In the genomic region with DNA sequence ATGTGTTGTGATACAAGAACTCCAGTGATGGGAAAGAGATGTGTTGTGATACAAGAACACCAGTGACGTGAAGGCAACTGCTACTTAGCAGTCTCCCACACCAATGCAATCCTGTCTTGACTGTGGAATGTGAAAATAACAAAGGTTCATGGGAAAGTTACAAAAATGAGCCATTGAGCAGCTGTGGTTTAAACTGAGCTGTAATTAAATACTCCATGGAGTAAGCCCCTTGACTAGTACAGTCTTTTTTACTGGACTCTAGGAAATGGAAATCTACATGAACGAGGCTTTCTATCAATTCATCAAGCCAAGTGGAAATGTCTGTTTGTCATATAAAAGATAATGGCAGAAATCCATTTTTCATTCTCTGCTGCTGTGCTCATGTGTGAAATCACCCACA, we compare ENCODE assay signal across 21 mouse cellular contexts.
DNase-seq lines count a peak whose midpoint lies in the region; ATAC-seq and TF ChIP-seq lines count a peak whose summit lies in the region.
"Had no signal": no experiment of that assay in that cellular context is flagged by ENCODE, and none has a peak within 500 bp of the region (broad histone marks: within the 10 kb centered on the region; RNA-seq: fewer than 3 reads in every experiment).

No protein-coding gene starts in this region.

- no peaks in the 10 kb centered on the region for H3K36me3 ChIP-seq in heart, adult 2 months (ENCODE audit: control insufficient read depth, insufficient read depth, low read length)
- H3K36me3 ChIP-seq in neural tube, embryonic 13.5 days = no peaks in the 10 kb centered on the region
- no peaks in the 10 kb centered on the region for H3K36me3 ChIP-seq in limb, embryonic 14.5 days (ENCODE audit: control insufficient read depth, insufficient read depth, low read length)
- H3K36me3 ChIP-seq: embryonic facial prominence, embryonic 10.5 days; embryonic facial prominence, embryonic 12.5 days; forebrain, embryonic 15.5 days had no signal

- no peak for DNase-seq in heart, adult 2 months
- DNase-seq in heart, adult 18-20 months = no peak
- no peak for DNase-seq in left cerebral cortex, adult 2 months (ENCODE audit: extremely low spot score in 1 of 2, low spot score in 2 of 2)
- DNase-seq in left cerebral cortex, postnatal 10 days (ENCODE audit: extremely low spot score in 1 of 2, low spot score in 2 of 2) = no peak
- no peak for DNase-seq in neural tube, embryonic 10.5 days (ENCODE audit: extremely low spot score, low spot score)
- DNase-seq in limb, embryonic 14.5 days (ENCODE audit: low spot score) = peak; percentile 21
- DNase-seq in lung, adult 18-20 months = no peak
- DNase-seq: adrenal gland, adult 2 months; adrenal gland, postnatal 10 days; adrenal gland, postnatal 25 days; cerebellum, adult 11 months; cerebellum, adult 18-20 months; cerebellum, adult 8-10 months; cerebellum, adult 9-11 months; cerebellum, postnatal 14 days; cerebellum, postnatal 36 days had no signal

- no peaks in the 10 kb centered on the region for H3K79me2 ChIP-seq in heart, adult 2 months (replicated peaks; ENCODE audit: control insufficient read depth, insufficient read depth, low read length)

- no peaks in the 10 kb centered on the region for H3K9me3 ChIP-seq in neural tube, embryonic 13.5 days
- no peaks in the 10 kb centered on the region for H3K9me3 ChIP-seq in limb, embryonic 14.5 days (ENCODE audit: control insufficient read depth, low read length)
- H3K9me3 ChIP-seq: embryonic facial prominence, embryonic 10.5 days; embryonic facial prominence, embryonic 12.5 days; forebrain, embryonic 13.5 days; forebrain, embryonic 15.5 days had no signal

- no peak overlapping the region for H3K4me3 ChIP-seq in heart, adult 2 months
- H3K4me3 ChIP-seq in left cerebral cortex, adult 2 months = no peak overlapping the region
- H3K4me3 ChIP-seq in neural tube, embryonic 13.5 days = no peak overlapping the region
- no peak overlapping the region for H3K4me3 ChIP-seq in limb, embryonic 14.5 days (replicated peaks; ENCODE audit: low read length)
- H3K4me3 ChIP-seq: embryonic facial prominence, embryonic 10.5 days; embryonic facial prominence, embryonic 12.5 days; forebrain, embryonic 13.5 days; forebrain, embryonic 15.5 days had no signal

- WGBS in heart, adult 2 months = 54% methylated on average over 2 of the region's 2 CpGs
- WGBS in neural tube, embryonic 13.5 days = 67% methylated on average over 2 of the region's 2 CpGs
- WGBS in limb, embryonic 14.5 days = 61% methylated on average over 2 of the region's 2 CpGs

- no peaks in the 10 kb centered on the region for H3K27me3 ChIP-seq in heart, adult 2 months (ENCODE audit: control insufficient read depth, insufficient read depth, low read length)
- no peaks in the 10 kb centered on the region for H3K27me3 ChIP-seq in neural tube, embryonic 13.5 days
- no peaks in the 10 kb centered on the region for H3K27me3 ChIP-seq in limb, embryonic 14.5 days (ENCODE audit: control insufficient read depth, insufficient read depth, low read length)
- H3K27me3 ChIP-seq: embryonic facial prominence, embryonic 12.5 days; forebrain, embryonic 13.5 days; forebrain, embryonic 15.5 days had no signal

- H3K4me2 ChIP-seq in neural tube, embryonic 13.5 days = no peak overlapping the region
- H3K4me2 ChIP-seq in limb, embryonic 14.5 days (replicated peaks; ENCODE audit: low read depth, low read length, severe bottlenecking) = no peak overlapping the region
- H3K4me2 ChIP-seq: embryonic facial prominence, embryonic 12.5 days; forebrain, embryonic 13.5 days; forebrain, embryonic 15.5 days had no signal

- intact Hi-C loops in heart, adult 2 months (cut with DNase I) = no loop called here
- intact Hi-C loops in left cerebral cortex, adult 2 months (cut with DNase I) = no loop called here
- intact Hi-C loops in left cerebral cortex, postnatal 10 days (cut with DNase I) = no loop called here

- no peak for TF ChIP-seq POLR2A in heart, adult 2 months (IDR thresholded peaks at IDR 0.05; ENCODE audit: insufficient read depth, low read depth, low read length)
- TF ChIP-seq POLR2A in limb, embryonic 14.5 days (IDR thresholded peaks at IDR 0.05; ENCODE audit: borderline replicate concordance, extremely low read depth, insufficient read depth, insufficient read length) = no peak

- H3K9ac ChIP-seq in heart, adult 2 months (ENCODE audit: low read depth, low read length) = no peak overlapping the region
- H3K9ac ChIP-seq in neural tube, embryonic 13.5 days = no peak overlapping the region
- no peak overlapping the region for H3K9ac ChIP-seq in limb, embryonic 14.5 days (ENCODE audit: low read depth, low read length, severe bottlenecking)
- H3K9ac ChIP-seq: embryonic facial prominence, embryonic 12.5 days; forebrain, embryonic 13.5 days; forebrain, embryonic 15.5 days had no signal

- peak overlapping the region; percentile 10; the same call in 1 of the 2 replicates for H3K27ac ChIP-seq in heart, adult 2 months
- peak overlapping the region; percentile 38; the same call in 1 of the 2 replicates for H3K27ac ChIP-seq in left cerebral cortex, adult 2 months
- H3K27ac ChIP-seq in neural tube, embryonic 13.5 days (replicated peaks) = no peak overlapping the region
- H3K27ac ChIP-seq in limb, embryonic 14.5 days (replicated peaks; ENCODE audit: low read depth, low read length) = no peak overlapping the region
- H3K27ac ChIP-seq: embryonic facial prominence, embryonic 10.5 days; embryonic facial prominence, embryonic 12.5 days; forebrain, embryonic 13.5 days; forebrain, embryonic 15.5 days had no signal

- TF ChIP-seq CTCF in heart, adult 2 months (IDR thresholded peaks at IDR 0.05) = no peak
- no peak for TF ChIP-seq CTCF in left cerebral cortex, adult 2 months (IDR thresholded peaks at IDR 0.05)

- peaks cover 3% of the 10 kb centered on the region for H3K4me1 ChIP-seq in heart, adult 2 months (ENCODE audit: control insufficient read depth, insufficient read depth, low read length)
- H3K4me1 ChIP-seq in neural tube, embryonic 13.5 days (replicated peaks) = peaks cover 10% of the 10 kb centered on the region; the same call in 1 of the 2 replicates
- H3K4me1 ChIP-seq in limb, embryonic 14.5 days (ENCODE audit: control insufficient read depth, insufficient read depth, low read length) = no peaks in the 10 kb centered on the region
- H3K4me1 ChIP-seq: embryonic facial prominence, embryonic 12.5 days; forebrain, embryonic 13.5 days; forebrain, embryonic 15.5 days had no signal

- ATAC-seq in neural tube, embryonic 13.5 days (ENCODE audit: low read depth) = peak; percentile 15; the same call in 1 of the 2 replicates
- ATAC-seq in limb, embryonic 14.5 days (ENCODE audit: low FRiP score, low read depth) = peak; percentile 72
- ATAC-seq: forebrain, embryonic 13.5 days; forebrain, embryonic 15.5 days had no signal

- TF ChIP-seq EP300 in heart, adult 2 months (IDR thresholded peaks at IDR 0.05; ENCODE audit: insufficient read depth, low read depth, low read length) = no peak

Comparison
In these comparisons a context has a peak if more than half of its experiments do, and no peak if none do; other contexts are left out.
1. H3K27ac ChIP-seq: peak in heart, adult 2 months (single experiment) and left cerebral cortex, adult 2 months (single experiment); none in neural tube, embryonic 13.5 days (single experiment) and limb, embryonic 14.5 days (single experiment).